Mouse (Mus musculus) fat pad, adult 2 months (tissue): Measurements from ENCODE around the gene Olfr1264.

Experiments used
- DNase-seq: peaks from one replicate; pipeline ENCODE4 v3.0.0-alpha.2; 2011; ENCODE audit warnings: low read depth, low spot score; ENCODE audit errors: extremely low read depth

Olfr1264 gene

DNA sequence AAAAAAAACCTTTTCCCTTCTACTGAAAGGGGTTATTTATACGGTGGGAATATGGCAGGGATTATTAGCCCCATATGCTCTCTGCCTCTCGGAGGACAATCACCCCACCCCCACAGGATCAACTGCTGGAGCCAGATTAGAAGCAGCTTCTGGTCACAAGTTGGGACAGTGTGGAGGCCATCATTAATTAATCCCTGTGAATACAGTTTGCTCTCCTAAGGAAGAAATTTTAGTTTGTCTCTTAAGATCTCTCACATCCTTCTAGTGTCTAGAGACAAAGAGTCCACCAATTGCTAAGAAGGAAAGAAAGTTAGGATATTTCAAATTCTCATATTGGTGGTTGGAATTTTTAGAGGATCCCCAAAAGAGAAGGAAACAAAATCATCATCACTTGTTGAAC is at the start of gene Olfr1264:
TSS of gene Olfr1264 (minus strand) at position 101 of the 400 bp plus-strand sequence.
- no peak for DNase-seq

DNA sequence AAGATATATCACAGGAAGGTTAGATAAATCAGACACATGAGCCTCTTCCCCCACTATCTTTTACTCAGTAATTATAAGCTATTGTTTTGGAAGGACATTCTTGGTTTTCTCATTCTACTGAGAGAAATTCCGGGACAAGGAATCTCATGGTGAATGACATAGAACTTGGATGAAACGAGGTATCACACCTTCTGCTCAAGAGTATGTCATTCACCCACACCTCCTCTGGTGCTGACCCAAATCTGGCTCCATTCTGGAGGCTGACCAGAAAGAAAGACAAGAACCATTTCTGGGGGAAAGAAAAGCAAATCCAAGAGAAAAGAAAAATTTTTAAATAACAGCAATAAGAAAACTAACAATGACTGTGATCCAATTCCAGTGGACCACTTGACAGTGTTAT is 44.7 kb upstream of the Olfr1264 start:
- no peak for DNase-seq

DNA sequence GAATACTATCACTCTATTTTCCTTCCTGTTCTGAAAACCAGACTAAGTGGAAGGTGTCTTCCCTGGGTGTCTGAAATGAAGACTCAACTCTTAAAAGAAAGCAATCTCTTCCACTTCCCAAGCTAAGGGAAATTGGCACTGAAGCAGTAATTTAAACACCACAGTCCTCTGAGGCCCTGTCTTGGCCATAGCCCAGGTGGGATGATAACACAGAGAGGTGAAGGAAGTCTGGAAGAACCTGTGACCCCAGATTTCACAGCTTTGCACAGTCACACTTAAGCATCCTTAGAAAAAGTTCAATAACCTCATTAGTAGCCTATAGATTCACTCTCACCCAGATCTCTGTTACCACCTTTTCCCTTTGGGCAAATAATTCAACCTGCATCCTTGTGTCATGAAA is 38.1 kb upstream of the Olfr1264 start, which contains the start of gene Olfr140:
TSS of gene Olfr140 (minus strand) at position 101 of the 400 bp plus-strand sequence.
- DNase-seq: no peak

DNA sequence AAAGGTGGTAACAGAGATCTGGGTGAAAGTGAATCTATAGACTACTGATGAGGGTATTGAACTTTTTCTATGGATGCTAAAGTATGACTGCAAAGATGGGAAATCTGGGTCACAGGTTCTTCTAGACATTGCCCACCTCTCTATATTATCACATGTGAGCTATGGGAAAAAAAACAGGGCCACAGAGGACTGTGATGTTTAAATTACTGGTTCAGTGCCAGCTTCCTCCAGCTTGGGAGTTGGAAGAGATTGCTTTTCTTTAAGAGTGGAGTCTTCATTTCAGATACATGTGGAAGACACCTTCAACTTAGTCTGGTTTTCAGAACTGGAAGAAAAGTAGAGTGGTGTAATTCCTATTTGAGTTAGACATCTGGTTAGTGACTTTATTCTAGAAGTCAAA is 9.7 kb upstream of the Olfr1264 start, which contains the start of gene Olfr1265:
TSS of gene Olfr1265 (plus strand) at position 301 of the 400 bp plus-strand sequence.
- DNase-seq: no peak

DNA sequence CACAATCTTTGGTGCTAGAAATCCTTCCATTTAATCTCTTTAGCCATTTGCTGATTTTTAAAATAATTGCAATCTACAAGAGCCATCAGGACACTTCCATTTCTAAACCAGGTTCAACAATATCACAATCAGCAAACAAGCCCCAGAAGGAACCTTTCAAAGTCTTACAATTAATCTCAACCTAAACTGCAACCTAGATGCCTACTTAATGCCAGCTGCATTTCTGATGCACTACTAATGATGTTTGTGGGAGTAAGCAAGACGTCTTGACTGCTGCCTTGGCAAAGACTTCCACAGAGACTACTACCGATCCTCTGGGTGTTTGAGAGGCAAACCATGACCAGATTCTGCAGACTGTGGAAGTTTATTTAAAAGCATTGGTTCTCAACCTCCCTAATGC is 13.5 kb downstream of the Olfr1264 start, which contains the start of gene Olfr1263:
TSS of gene Olfr1263 (plus strand) at position 301 of the 400 bp plus-strand sequence.
- DNase-seq: no peak

DNA sequence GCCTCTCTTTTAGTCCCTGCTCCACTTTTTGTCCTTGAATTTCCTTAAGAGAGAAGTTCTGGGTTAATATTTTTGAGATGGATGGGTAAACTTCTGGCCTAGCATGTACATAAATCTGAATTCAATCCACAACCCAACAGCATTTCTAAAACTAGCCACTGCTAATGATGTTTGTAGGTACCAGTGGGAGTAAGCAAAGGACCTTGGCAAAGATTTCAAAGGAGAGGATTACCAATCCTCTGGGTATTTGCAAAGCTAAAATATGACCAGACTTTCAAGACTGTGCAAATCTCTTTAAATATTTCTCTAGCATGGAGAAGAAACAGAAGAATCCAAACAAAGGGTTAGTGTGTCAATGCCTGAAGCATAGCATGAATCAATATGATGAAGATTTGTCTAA is 25.5 kb downstream of the Olfr1264 start, which contains the start of gene Olfr1262:
TSS of gene Olfr1262 (plus strand) at position 301 of the 400 bp plus-strand sequence.
- no peak for DNase-seq

DNA sequence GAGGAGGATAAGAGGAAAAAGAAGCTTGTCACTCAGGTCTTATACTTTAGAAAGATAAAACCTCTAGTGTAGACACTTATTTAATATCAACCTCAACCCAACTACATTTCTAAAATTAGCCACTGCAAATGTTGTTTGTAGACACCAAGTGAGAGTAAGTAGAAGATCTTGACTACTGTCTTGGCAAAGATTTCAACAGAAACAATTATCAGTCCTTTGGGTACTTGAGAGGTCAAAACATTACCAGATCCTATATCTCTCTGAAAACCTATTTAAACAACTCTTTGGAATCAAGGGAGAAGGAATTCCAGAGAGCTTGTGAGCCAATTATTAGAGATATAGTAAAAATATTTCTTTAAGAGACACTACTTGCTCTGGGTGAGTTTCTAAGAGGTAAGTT is 34.5 kb downstream of the Olfr1264 start, which contains the start of gene Olfr1261:
TSS of gene Olfr1261 (plus strand) at position 301 of the 400 bp plus-strand sequence.
- DNase-seq: no peak

DNA sequence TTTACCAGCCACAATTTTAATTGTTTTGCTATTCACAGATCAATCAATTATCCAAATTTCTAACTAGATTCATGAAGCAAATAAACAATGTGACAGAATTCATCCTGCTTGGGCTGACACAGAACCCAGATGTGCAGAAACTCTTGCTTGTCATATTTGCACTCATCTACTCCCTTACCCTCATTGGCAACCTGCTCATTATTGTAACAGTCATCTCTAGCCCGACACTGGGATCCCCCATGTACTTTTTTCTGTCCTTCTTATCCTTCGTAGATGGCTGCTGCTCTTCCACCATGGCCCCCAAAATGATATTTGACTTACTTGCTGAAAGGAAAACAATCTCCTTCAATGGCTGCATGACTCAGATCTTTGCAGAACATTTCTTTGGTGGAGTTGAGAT is 47.7 kb downstream of the Olfr1264 start:
- DNase-seq: no peak

DNA sequence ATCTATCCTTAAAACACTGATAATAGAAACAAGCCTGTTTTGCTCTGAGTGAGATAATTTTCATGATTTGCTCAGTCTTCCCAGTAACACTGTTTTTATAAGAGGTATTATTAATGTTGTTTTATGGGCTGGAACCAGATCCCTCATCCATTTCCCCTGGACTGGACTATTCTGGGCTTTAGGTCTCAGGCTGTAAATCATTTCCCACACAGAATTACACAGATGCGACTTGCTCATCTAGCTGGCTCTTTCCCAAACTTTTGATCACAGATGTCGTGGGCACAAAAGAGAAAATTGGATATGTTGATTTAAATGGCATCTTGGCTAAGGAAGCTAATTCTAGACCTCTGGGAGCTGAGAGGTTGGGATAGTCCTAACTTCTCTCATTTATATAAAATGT is 51.2 kb downstream of the Olfr1264 start, which contains the start of gene Olfr1260:
TSS of gene Olfr1260 (plus strand) at position 157 of the 400 bp plus-strand sequence.
- DNase-seq: no peak
